In the genomic region with DNA sequence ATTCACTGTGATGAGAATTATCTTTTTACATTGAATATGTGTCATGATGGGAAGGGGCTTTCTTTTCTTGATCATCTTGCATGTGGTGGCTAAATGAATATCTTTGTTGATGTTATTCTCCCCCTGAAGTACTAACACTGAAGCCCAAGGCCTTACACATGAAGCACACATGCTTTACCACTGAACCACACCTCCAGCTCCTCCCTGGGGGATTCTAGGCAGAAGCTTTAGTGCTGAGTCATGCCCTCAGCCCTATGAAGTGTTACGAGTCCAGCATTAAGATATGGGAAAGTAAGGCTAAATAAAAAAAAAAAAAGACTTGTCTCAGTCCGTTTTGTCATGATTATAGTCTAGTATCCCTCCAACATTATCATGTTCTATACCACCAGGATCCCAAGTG, we compare ENCODE assay signal across 16 mouse cellular contexts.
"Had no signal": no experiment of that assay in that cellular context is flagged by ENCODE, and none has a peak within 500 bp of the region (broad histone marks: within the 10 kb centered on the region; RNA-seq: fewer than 3 reads in every experiment).

No protein-coding gene starts in this region.

- DNase-seq: kidney, adult 11 months; kidney, adult 9 months; kidney, postnatal 10 days; kidney, postnatal 4 days; left cerebral cortex, postnatal 4 days; lung, adult 18-20 months; lung, postnatal 36 days; retina, postnatal 1 day; right cerebral cortex, postnatal 4 days; spleen, adult 18-20 months; thymus, adult 18-20 months; thymus, postnatal 14 days had no signal

- H3K4me1 ChIP-seq: limb, embryonic 13.5 days; neural tube, embryonic 15.5 days had no signal

- H3K27ac ChIP-seq: layer of hippocampus, adult 2 months; limb, embryonic 13.5 days; neural tube, embryonic 15.5 days had no signal

- H3K4me2 ChIP-seq: limb, embryonic 13.5 days; neural tube, embryonic 15.5 days had no signal

- H3K9me3 ChIP-seq: neural tube, embryonic 15.5 days had no signal

- H3K36me3 ChIP-seq: limb, embryonic 13.5 days; neural tube, embryonic 15.5 days had no signal

- H3K27me3 ChIP-seq: limb, embryonic 13.5 days; neural tube, embryonic 15.5 days had no signal

- H3K4me3 ChIP-seq: layer of hippocampus, adult 2 months; limb, embryonic 13.5 days; neural tube, embryonic 15.5 days had no signal

- ATAC-seq: midbrain, embryonic 16.5 days had no signal

- H3K9ac ChIP-seq: limb, embryonic 13.5 days; neural tube, embryonic 15.5 days had no signal
